Mouse (Mus musculus) heart, postnatal 0 days (tissue): ENCODE data around the gene Angptl2.

ENCODE experiments used
- CTCF ChIP-seq: IDR thresholded peaks from 2 replicates; pipeline ENCODE4 v1.5.1; 2016; ENCODE audit warnings: antibody characterized with exemption, control low read depth, low read depth
- EP300 ChIP-seq: IDR thresholded peaks from 2 replicates; pipeline ENCODE4 v1.6.1; 2016; ENCODE audit warnings: antibody characterized with exemption, low read depth

DNA sequence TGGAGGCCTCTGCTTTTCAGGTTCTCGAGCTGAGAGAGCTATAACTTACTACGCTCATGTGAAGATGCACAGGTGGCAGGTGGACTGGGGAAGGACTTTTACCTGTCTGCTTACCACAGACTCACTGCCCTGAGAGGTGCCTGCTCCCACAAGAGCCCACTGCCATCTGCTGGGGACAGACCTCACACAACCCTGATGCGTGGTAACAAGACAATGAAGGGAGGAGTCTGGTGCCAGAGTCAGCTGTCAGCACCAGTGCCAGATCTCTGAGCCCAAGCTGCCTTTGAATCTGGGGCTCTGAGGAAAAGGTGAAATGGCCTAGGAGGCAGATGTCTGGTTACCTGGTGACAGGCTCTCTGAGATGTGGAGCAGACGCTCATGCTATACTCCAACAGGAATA lies 19.0 kb downstream of the Angptl2 start:
- TF ChIP-seq CTCF = peak; percentile 64
- TF ChIP-seq EP300 = no peak
